Mouse (Mus musculus): ENCODE results near the gene Slc2a2. TPM values are rescaled to one million over a fixed set of nuclear protein-coding genes. Genes with fewer than 3 reads are reported as not detected.

The Slc2a2 gene
- polyA plus RNA-seq, 1 experiment from 2014 or later: not detected

DNA sequence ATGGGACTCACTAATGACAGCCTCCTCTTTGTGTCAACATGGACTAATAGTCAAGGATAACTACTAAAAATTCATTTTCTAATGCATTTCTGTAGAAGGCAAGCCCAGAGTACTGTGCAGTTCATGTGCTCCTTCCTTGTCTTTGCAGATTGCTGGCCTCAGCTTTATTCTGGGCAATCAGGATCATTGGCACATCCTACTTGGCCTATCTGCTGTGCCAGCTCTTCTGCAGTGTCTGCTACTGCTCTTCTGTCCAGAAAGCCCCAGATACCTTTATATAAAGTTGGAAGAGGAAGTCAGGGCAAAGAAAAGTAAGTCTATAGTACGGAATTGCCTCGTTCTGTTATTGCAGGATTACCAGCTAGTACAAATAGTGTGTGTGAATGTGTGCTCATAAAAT, 20.8 kb downstream of the Slc2a2 start:
- Histone ChIP-seq H3K4me3 (ENCODE audit: low read depth, low read length) (no peak overlapping the region), H3K36me3 (ENCODE audit: control insufficient read depth, insufficient read depth, low read length) (no peaks in the 10 kb centered on the region), H3K4me2 (ENCODE audit: low read depth, severe bottlenecking) (no peak overlapping the region), H3K27ac (replicated peaks; ENCODE audit: low read depth, low read length) (no peak overlapping the region), H3K27me3 (ENCODE audit: control insufficient read depth, insufficient read depth, low read length) (no peaks in the 10 kb centered on the region), H3K4me1 (ENCODE audit: control insufficient read depth, insufficient read depth, low read length) (no peaks in the 10 kb centered on the region), H3K9ac (ENCODE audit: low read length) (no peak overlapping the region), H3K9me3 (ENCODE audit: control insufficient read depth, low read length) (no peaks in the 10 kb centered on the region)
- DNase-seq (ENCODE audit: low spot score): no peak
- WGBS: 59% methylated on average over 2 of the region's 2 CpGs
- ATAC-seq (ENCODE audit: insufficient number of reproducible peaks, low FRiP score, low TSS enrichment, low read depth): no peak

GRCm38 (mm10) chr3:28721218-28721617, 23.5 kb downstream of the Slc2a2 start:
- Histone ChIP-seq H3K9me3 (ENCODE audit: control insufficient read depth, low read length) (no peaks in the 10 kb centered on the region), H3K4me1 (ENCODE audit: control insufficient read depth, insufficient read depth, low read length) (no peaks in the 10 kb centered on the region), H3K27ac (replicated peaks; ENCODE audit: low read depth, low read length) (no peak overlapping the region), H3K4me3 (ENCODE audit: low read depth, low read length) (no peak overlapping the region), H3K36me3 (ENCODE audit: control insufficient read depth, insufficient read depth, low read length) (no peaks in the 10 kb centered on the region), H3K27me3 (ENCODE audit: control insufficient read depth, insufficient read depth, low read length) (no peaks in the 10 kb centered on the region), H3K9ac (ENCODE audit: low read length) (no peak overlapping the region), H3K4me2 (ENCODE audit: low read depth, severe bottlenecking) (no peak overlapping the region)
- DNase-seq (ENCODE audit: low spot score): no peak
- WGBS: 87% methylated on average over 5 of the region's 5 CpGs
- no peak for ATAC-seq (ENCODE audit: insufficient number of reproducible peaks, low FRiP score, low TSS enrichment, low read depth)

DNA sequence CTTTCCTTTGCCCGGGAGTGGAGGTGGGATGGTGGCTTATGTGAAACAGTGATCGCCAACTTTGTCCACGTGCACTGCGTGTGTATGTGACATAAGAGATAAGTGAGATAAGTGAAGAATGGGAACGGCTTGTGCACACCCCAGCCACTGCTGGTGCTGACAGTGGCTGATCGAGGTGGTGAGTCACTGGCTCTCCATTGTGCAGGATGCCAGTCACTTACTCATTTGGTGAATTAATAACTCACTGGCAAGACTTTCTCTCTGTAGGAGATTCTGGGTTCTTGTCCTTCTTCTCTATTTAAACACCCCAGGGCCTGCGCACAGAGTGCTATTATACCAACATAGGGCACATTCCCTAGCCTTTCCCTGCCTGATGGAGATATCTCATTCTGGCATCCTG, 24.1 kb downstream of the Slc2a2 start:
- no peak for DNase-seq (ENCODE audit: low spot score)
- Histone ChIP-seq H3K4me2 (ENCODE audit: low read depth, severe bottlenecking) (no peak overlapping the region), H3K27me3 (ENCODE audit: control insufficient read depth, insufficient read depth, low read length) (no peaks in the 10 kb centered on the region), H3K9me3 (ENCODE audit: control insufficient read depth, low read length) (no peaks in the 10 kb centered on the region), H3K4me3 (ENCODE audit: low read depth, low read length) (no peak overlapping the region), H3K9ac (ENCODE audit: low read length) (no peak overlapping the region), H3K36me3 (ENCODE audit: control insufficient read depth, insufficient read depth, low read length) (no peaks in the 10 kb centered on the region), H3K27ac (replicated peaks; ENCODE audit: low read depth, low read length) (no peak overlapping the region), H3K4me1 (ENCODE audit: control insufficient read depth, insufficient read depth, low read length) (no peaks in the 10 kb centered on the region)
- ATAC-seq (ENCODE audit: insufficient number of reproducible peaks, low FRiP score, low TSS enrichment, low read depth): no peak
- 90% methylated on average over 7 of the region's 7 CpGs for WGBS

DNA sequence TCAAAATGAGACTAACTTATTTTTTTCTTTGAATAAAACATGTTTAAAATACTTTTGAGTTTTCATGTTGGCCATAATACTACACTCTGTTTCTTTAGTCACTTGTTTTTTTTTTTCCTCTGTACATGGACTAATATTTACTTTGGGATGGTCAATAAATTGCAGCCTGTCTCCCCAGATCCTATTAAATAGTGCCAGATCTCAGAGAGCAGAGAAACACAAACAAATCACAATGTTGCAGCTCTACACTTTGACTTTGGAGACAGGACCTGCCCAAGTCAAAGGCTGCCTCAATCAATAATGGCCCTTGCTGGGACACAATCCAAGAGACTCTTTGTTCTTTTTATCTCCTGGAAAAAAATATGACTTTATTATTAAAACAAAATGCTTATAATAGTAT, 24.8 kb downstream of the Slc2a2 start:
- H3K27ac ChIP-seq (replicated peaks; ENCODE audit: low read depth, low read length): no peak overlapping the region

DNA sequence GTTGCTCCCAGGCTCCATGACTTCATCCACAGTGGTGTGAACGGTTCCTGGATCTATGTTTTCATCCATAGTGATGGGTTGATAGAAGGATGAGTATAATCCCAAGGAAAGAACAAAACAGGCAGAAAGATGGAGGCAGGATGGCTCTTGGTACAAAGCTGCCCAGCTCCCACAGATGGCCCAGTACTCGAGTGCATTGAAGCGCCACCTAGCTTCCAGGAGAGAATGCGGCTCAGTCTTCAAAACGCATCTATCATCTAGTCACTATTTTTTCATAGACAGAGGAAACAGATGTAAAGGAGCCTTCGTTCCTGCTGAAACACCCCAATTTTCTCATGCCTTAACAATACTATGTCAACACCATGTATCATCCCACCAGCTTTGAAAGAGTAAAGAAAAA, 25.8 kb downstream of the Slc2a2 start:
- H3K27me3 ChIP-seq (ENCODE audit: control insufficient read depth, insufficient read depth, low read length): no peaks in the 10 kb centered on the region

More for the DNA sequence above, 24.8 kb downstream of the Slc2a2 start:
- Histone ChIP-seq H3K4me1 (ENCODE audit: control insufficient read depth, insufficient read depth, low read length) (no peaks in the 10 kb centered on the region), H3K4me2 (ENCODE audit: low read depth, severe bottlenecking) (no peak overlapping the region), H3K36me3 (ENCODE audit: control insufficient read depth, insufficient read depth, low read length) (no peaks in the 10 kb centered on the region), H3K4me3 (ENCODE audit: low read depth, low read length) (no peak overlapping the region), H3K9me3 (ENCODE audit: control insufficient read depth, low read length) (no peaks in the 10 kb centered on the region), H3K9ac (ENCODE audit: low read length) (no peak overlapping the region), H3K27me3 (ENCODE audit: control insufficient read depth, insufficient read depth, low read length) (no peaks in the 10 kb centered on the region)
- DNase-seq (ENCODE audit: low spot score) (no peak), ATAC-seq (ENCODE audit: insufficient number of reproducible peaks, low FRiP score, low TSS enrichment, low read depth) (no peak)

DNA sequence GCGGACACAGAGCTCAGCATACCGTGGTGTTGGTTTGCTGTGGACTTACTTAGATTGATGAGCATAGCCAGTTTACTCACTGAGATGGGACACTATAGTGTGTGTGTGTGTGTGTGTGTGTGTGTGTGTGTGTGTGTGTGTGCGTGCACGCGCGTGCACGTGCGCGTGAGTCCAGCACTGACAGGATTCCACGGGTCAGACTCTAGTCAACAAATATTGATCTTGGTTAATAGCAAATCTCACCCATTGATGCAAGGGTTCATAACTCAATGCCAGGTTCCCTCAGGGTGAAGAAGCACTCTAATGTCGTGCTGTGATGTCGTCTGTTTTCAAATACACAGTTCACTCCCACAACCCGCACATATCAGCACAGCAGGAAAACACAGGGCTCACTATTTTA, 27.5 kb downstream of the Slc2a2 start:
- Histone ChIP-seq H3K4me3 (ENCODE audit: low read depth, low read length) (no peak overlapping the region), H3K27me3 (ENCODE audit: control insufficient read depth, insufficient read depth, low read length) (no peaks in the 10 kb centered on the region), H3K9ac (ENCODE audit: low read length) (no peak overlapping the region), H3K9me3 (ENCODE audit: control insufficient read depth, low read length) (no peaks in the 10 kb centered on the region), H3K27ac (replicated peaks; ENCODE audit: low read depth, low read length) (no peak overlapping the region), H3K36me3 (ENCODE audit: control insufficient read depth, insufficient read depth, low read length) (no peaks in the 10 kb centered on the region), H3K4me2 (ENCODE audit: low read depth, severe bottlenecking) (no peak overlapping the region), H3K4me1 (ENCODE audit: control insufficient read depth, insufficient read depth, low read length) (no peaks in the 10 kb centered on the region)
- ATAC-seq (ENCODE audit: insufficient number of reproducible peaks, low FRiP score, low TSS enrichment, low read depth) (no peak), DNase-seq (ENCODE audit: low spot score) (no peak)
- WGBS: 93% methylated on average over 13 of the region's 13 CpGs

More for the DNA sequence above, 25.8 kb downstream of the Slc2a2 start:
- ATAC-seq (ENCODE audit: insufficient number of reproducible peaks, low FRiP score, low TSS enrichment, low read depth): no peak
- Histone ChIP-seq H3K4me1 (ENCODE audit: control insufficient read depth, insufficient read depth, low read length) (no peaks in the 10 kb centered on the region), H3K9me3 (ENCODE audit: control insufficient read depth, low read length) (no peaks in the 10 kb centered on the region), H3K4me2 (ENCODE audit: low read depth, severe bottlenecking) (no peak overlapping the region), H3K36me3 (ENCODE audit: control insufficient read depth, insufficient read depth, low read length) (no peaks in the 10 kb centered on the region), H3K4me3 (ENCODE audit: low read depth, low read length) (no peak overlapping the region), H3K27ac (replicated peaks; ENCODE audit: low read depth, low read length) (no peak overlapping the region), H3K9ac (ENCODE audit: low read length) (no peak overlapping the region)
- 69% methylated on average over 6 of the region's 6 CpGs for WGBS
- DNase-seq (ENCODE audit: low spot score): no peak

- 97% methylated on average over 7 of the region's 7 CpGs for WGBS
- Histone ChIP-seq H3K4me3 (ENCODE audit: low read depth, low read length) (no peak overlapping the region), H3K9ac (ENCODE audit: low read length) (no peak overlapping the region), H3K27me3 (ENCODE audit: control insufficient read depth, insufficient read depth, low read length) (no peaks in the 10 kb centered on the region), H3K9me3 (ENCODE audit: control insufficient read depth, low read length) (no peaks in the 10 kb centered on the region), H3K4me1 (ENCODE audit: control insufficient read depth, insufficient read depth, low read length) (no peaks in the 10 kb centered on the region), H3K4me2 (ENCODE audit: low read depth, severe bottlenecking) (no peak overlapping the region), H3K27ac (replicated peaks; ENCODE audit: low read depth, low read length) (no peak overlapping the region), H3K36me3 (ENCODE audit: control insufficient read depth, insufficient read depth, low read length) (no peaks in the 10 kb centered on the region)
- ATAC-seq (ENCODE audit: insufficient number of reproducible peaks, low FRiP score, low TSS enrichment, low read depth): no peak
- DNase-seq (ENCODE audit: low spot score): no peak
Measured at GRCm38 (mm10) chr3:28726356-28726755, 28.7 kb downstream of the Slc2a2 start.

- WGBS: 69% methylated on average over 2 of the region's 2 CpGs
- H3K4me1 ChIP-seq (ENCODE audit: control insufficient read depth, insufficient read depth, low read length): no peaks in the 10 kb centered on the region
- H3K9me3 ChIP-seq (ENCODE audit: control insufficient read depth, low read length): no peaks in the 10 kb centered on the region
- H3K4me2 ChIP-seq (ENCODE audit: low read depth, severe bottlenecking): no peak overlapping the region
- H3K4me3 ChIP-seq (ENCODE audit: low read depth, low read length): no peak overlapping the region
- H3K9ac ChIP-seq (ENCODE audit: low read length): no peak overlapping the region
- no peaks in the 10 kb centered on the region for H3K27me3 ChIP-seq (ENCODE audit: control insufficient read depth, insufficient read depth, low read length)
- ATAC-seq (ENCODE audit: insufficient number of reproducible peaks, low FRiP score, low TSS enrichment, low read depth) (no peak), DNase-seq (ENCODE audit: low spot score) (no peak)
- no peaks in the 10 kb centered on the region for H3K36me3 ChIP-seq (ENCODE audit: control insufficient read depth, insufficient read depth, low read length)
- H3K27ac ChIP-seq (replicated peaks; ENCODE audit: low read depth, low read length): no peak overlapping the region
Measured at GRCm38 (mm10) chr3:28734712-28735111, 37.0 kb downstream of the Slc2a2 start.

GRCm38 (mm10) chr3:28736981-28737380, 39.3 kb downstream of the Slc2a2 start:
- Histone ChIP-seq H3K4me1 (ENCODE audit: control insufficient read depth, insufficient read depth, low read length) (no peaks in the 10 kb centered on the region), H3K9me3 (ENCODE audit: control insufficient read depth, low read length) (no peaks in the 10 kb centered on the region), H3K27ac (replicated peaks; ENCODE audit: low read depth, low read length) (no peak overlapping the region), H3K4me2 (ENCODE audit: low read depth, severe bottlenecking) (no peak overlapping the region), H3K27me3 (ENCODE audit: control insufficient read depth, insufficient read depth, low read length) (no peaks in the 10 kb centered on the region), H3K36me3 (ENCODE audit: control insufficient read depth, insufficient read depth, low read length) (no peaks in the 10 kb centered on the region), H3K4me3 (ENCODE audit: low read depth, low read length) (no peak overlapping the region), H3K9ac (ENCODE audit: low read length) (no peak overlapping the region)
- DNase-seq (ENCODE audit: low spot score): no peak
- 33% methylated on average over 2 of the region's 2 CpGs for WGBS
- ATAC-seq (ENCODE audit: insufficient number of reproducible peaks, low FRiP score, low TSS enrichment, low read depth): no peak
